Mouse (Mus musculus) testis, postnatal 10 days (tissue): ENCODE data around the gene Amigo1.

ENCODE experiments used
- DNase-seq: peaks from one replicate; pipeline ENCODE4 v3.0.0; 2021; ENCODE audit warnings: low spot score

Amigo1 gene

DNA sequence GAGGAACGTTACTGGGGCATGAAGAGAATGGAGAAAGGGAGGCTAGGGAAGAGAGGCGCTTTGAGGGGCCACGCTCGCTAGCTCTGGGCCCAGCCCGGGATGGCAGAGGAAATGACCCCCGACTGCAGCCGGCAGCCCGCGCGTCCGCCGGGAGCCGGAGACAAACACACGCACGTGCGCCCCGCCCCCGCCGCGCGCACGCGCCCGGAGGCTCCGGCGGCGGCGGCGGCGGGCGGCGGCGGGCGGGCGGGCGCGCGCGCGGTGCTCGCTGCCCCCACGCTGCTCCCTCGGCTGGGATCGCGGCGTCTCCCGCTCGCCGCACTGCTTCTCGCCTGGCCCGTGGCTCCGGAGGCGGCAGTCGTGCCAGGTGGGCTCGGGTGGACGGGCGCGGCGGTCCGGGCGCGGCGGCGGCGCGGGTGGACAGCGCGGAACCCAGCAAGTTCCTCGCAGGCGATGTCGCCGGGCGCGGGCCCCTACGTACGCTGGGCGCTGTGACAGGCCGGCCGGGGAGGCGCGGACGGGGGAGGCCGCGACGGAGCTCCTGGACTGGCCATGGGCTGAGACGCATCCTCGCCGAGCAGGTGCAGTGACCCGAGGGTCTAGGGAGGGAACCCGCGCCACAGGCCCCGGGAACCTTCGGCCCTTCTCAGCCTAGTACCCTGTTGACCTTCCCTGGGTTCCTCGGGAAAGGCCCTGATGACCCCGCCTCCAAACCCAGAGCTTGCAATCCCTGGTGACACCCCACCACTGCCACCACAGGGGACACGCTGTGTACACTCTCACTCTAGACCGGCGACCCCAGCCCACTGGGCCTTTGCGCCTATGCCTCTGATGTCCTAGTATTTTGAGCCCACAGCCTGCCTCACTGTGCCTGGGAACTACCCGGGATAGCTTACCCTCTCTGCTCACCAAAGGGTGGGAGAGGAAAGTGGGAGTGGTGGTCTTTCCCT, at the start of gene Amigo1:
Gene Amigo1, plus strand, starts transcription at position 238 of the 950 bp plus-strand sequence.
- no peak for DNase-seq

DNA sequence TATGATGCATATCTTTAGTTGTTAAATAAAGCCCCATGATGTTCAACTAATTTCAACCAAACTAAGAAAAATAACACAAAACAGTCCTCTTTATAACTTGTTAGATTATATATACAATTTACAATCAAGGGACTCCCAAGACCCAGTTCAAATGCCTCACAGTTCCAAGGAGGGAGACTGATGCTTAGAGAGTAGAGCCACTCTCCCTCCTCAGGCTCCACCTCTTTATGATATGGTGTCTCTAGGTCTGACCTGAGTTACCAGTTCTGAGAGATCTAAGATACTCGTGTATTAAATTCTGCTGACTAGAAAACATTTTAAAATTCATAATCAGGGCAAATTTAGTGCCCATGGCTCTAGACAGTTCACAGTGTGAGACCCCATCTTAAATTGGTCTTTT, 47.0 kb upstream of the Amigo1 start:
- DNase-seq = no peak

DNA sequence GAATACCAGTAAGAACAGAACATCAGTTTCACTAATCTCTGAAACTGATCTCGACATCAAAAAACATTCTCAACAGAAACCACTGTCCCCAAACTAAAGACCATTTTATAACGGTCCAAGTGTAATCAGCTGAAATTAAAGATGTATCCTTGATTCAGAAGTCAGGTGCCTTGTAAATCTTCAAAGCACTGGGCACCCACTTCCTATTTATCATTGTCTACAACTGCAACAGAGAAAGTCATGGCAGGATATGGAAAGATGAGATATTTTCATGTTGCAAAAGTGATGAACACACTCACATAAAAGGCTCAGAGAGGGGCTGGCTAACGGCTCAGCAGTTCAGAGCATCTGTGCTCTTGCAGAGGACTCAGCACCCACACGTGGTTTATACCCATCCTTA, 45.3 kb upstream of the Amigo1 start:
- no peak for DNase-seq

DNA sequence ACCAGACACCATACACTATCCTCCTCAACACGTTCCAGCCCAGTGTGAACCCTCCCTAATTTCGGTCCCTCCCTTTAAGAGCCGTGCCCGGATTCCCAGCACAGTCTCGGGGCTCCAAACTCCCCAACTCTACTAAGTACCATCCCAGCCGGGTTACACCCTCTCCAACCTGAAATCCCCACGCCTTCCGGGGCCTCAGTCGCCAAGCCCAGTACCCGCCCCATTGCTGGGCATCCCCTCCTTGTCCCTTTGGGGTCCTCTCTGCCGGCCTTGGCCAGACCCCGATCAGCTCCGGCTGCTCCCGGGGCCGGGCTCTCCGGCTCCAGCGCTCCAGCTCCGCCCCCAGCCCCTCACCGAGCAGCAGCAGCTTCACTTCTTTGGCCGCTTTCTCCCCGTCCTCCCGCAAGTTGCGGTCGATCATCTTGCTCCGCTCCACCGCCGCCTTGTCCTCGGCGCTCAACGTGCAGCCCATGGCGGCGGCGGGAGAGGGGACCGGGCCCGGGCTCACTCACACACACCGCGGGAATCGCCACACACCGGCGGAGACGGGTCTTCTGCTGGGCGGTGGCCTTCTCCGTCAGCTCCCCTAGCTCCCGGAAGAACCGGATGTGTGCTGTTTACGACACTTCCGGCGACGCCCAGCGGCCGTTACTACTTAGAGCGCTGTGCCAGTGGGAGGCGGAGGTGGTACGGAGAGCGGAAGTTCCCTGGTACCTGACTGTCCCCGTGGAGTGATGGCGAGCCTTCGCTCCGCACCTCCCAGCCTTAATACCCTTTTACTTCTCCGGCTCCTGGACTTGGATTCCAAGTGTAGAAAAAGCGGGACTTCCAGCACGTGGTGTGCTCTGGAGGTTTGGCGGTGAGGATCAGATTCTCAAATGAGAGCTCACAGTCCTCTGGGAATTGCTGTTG, 40.3 kb upstream of the Amigo1 start, which contains the start of gene Gnai3:
Gene Gnai3, minus strand, starts transcription at position 613 of the 912 bp plus-strand sequence.
- peak; percentile 90 for DNase-seq

DNA sequence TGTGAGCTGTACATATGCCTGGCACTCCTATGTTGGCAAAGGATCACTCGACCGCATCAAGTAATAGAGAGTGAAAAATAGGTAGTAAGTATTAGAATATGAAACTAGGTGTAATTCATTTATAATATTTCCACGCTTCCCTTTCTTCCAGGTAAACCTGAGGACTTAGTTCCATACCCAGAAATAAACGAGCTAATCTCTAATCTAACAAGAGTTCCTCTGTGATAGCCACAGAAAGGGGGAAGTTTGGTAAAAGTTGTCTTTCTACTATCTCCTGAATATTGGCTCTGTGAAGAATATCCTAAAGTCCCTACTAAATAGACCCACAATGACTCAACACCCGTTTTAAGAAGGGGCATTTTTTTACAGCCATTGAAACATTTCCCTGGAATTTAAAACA, 39.5 kb upstream of the Amigo1 start:
- DNase-seq = no peak

DNA sequence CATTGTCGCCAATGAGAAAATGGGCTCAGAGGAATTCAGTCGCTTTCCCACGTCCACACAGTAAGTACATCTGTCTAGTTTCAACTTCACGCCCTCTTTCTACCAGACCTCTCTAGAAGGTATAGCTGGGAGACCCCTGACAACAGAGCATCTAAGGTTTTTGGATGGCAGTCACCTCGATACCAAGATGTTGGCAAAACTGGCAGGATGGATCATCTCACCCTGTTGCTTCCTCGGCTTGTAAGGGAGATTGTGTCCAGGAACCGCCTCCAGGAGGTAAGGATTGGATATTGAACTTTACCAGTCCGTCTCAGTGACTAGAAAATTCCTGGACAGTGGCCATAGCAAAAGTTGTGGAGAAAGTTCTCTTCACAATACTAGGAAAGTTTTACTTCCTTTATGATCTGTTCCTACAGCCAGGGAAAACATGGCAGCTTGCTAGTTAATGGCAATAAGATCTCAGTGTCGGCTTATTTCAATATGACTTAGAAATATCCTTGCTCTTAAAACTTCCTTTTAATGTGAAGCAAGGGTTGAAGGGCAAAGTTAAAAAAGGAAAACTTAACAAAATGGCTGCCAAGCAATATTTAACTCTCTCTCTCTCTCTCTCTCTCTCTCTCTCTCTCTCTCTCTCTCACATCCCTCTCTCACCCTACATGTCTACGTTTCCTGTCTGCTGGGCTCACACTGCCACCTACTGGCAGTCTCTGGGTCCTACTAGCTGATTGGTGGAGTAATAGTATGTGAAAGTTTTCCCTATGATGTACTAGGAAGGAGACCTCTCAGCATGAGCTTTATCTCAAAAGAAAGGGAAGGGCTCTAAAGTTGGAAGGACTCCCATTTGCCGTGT, 38.5 kb upstream of the Amigo1 start:
- peak; percentile 93 for DNase-seq

DNA sequence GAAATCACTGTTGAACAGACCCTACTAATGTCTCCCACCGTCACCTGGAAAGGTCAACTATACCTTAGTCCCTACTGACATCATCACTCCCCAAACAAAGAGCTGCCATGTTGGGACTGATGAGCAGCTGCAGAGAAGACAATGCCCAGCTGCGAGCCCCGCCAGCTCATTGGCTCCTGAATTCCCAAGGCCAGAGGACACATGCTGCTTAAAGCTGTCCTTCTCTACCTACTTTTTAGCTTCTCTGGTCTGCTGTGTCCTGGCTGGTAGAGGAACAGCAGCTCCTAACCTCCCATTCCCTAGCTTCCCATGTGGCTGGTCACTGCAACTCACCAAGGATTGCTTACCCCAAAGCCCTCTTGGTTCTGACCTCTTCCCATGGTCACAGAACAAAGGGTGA, 33.8 kb upstream of the Amigo1 start:
- no peak for DNase-seq

DNA sequence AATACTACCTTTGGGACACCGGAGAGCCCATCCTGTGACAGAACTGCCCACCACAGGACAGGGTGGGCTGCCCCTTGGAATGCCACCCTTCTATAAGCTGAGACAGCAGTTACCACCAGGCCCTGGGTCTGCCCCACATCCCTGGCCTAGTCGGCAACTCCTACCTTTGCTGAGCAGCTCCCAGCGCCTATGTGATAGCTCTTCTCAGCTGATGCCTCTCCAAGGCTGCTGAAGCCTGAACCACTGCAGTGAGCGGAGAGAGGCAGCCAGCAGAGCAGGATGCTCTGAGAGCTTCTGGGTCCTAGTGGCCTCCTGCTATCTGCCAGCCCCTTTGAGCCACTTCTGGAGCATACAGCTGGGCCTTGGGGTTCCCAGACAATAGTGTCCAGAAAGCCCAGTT, 31.5 kb upstream of the Amigo1 start, which contains the start of gene Gpr61:
Gene Gpr61, minus strand, starts transcription at position 227 of the 400 bp plus-strand sequence.
- DNase-seq = no peak

DNA sequence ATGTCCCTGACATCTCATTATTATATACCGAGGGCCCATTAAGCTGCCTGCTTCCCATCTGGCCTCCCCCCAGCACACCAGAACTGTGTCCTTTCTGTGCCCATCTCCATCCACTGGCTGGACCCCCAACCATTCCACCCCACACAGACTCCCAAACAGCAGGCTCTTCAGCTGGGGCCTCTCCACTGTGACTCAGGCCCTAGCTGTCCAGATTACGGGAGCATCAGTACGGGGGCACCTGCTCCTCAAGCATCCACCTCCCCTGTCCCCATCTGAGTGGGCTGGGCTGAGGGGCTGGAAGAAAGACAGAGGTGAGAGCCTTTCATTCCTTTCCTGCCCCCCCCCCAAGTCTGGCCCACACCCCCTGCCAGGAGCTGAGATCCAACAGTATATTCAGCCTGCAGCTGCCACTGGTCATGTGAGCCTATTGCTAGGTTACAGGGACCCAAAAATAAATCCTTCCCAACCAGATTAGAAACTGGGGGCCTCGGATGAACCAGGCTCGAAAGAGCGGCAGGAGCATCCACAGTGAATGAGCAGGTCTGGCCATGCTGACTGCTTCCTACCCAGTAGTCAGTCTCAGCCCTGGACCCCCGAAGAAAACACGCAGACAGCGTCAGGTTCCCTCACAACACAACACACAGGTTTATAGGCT, 27.6 kb upstream of the Amigo1 start:
- DNase-seq = no peak

DNA sequence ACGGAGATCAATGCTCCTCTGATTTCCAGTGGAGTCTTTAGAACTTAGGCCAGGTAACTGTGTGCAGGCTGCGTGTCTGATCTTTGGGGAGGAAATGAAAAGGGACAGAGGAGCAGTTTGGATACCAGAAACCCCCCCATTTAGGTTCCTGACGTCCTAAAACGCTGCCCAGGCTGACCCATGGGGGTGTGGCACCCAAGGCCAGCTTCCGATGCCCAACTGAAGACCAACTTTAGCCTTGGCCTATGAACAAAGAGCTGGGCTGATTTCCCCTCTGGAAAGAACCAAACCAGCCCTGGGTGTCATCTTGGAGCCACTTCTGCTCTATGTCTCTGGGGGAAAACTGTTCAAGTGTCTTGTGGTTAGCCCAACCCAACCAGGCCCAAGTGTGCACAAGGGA, 22.0 kb upstream of the Amigo1 start:
- no peak for DNase-seq

DNA sequence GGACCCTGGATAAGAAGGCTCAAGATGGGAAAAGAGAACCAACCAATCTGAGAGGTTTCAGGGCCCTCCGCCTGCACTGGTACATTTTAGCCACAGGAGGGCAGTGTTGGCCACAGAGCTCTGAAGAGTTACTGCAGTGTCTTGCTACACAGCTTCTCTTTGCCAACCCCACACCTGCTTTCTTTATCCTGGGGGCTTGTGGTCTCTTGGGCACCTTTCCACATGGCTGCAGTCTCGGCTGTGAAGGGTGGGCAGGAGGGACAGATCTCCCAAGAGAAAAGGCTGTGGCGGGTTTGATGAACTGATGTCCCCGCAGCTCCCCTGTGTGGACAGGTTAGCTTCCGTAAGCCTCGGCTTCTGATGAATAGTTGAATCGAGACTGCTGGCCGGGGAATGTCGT, 21.3 kb upstream of the Amigo1 start:
- peak; percentile 85 for DNase-seq

DNA sequence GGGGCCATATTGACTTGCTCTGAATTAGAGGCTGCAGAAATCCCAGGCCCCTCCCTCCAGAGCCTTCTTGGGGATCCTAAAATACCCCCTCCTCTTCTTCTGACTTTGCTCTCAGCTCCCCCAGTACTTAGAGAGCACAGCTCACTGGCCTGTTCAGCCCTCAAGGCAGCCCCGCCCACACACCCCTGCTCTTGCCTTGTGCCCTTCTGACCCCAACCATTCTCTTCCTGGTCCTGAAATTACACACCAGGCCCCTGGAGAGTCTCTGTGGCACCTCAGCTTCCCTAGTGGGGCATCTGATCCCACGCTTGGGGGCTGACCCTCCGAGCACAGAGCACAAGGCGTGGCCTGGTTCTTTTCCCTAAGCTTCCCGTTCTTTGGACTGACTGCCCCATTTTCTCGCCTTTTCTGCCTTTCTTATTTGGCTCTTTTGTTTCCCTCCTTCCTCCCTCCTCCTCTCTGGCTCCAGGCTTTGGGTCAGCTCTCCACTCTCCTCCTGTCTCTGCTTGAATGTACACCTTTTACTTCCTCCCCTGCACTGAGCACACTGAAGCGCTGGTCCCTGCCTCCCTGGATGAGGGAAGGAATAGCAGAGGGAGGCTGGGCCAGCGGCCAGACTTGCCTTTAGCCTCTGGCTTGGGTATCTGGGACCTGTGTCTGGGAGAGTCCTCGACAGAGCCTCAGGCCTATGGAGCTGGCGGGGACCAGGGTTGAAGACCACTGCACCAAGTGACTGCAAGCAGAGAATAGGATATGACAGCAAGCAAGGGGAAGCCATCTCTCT, 20.4 kb upstream of the Amigo1 start:
- no peak for DNase-seq

DNA sequence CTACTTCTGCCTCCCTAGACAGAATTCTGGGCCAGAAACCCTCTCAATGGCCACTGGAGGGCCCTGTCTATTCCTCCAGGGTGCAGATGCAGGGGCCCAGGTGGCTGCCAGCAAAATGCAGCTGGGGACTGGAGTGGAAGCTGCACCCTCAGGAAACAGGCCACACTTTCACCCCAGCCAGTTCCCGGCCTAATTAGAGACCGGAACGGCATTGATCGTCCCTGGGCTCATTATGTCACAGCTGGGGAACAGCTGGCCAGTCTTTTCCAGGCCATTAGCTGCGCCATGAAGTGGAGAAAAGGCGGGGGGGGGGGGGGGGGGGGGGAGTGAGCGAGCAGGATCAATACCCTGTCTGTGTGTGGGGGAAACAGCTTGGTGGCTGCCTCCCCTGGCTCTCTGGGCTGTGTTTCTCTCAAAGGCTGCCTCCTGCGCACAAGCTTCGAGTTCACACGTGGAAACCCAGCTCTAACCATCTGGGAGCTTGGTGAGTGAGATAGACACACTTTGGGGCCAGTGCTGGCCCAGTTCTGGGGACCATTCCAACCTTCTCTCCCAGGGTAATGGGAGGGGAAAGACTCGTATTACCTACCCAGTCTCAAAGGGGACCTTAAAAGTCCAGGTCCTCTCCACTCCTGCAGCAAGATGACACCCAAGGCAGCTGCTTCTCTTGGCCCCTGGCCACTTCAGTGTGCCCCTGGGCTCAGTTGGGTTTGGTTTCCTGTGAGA, 19.5 kb upstream of the Amigo1 start:
- peak; percentile 66 for DNase-seq

DNA sequence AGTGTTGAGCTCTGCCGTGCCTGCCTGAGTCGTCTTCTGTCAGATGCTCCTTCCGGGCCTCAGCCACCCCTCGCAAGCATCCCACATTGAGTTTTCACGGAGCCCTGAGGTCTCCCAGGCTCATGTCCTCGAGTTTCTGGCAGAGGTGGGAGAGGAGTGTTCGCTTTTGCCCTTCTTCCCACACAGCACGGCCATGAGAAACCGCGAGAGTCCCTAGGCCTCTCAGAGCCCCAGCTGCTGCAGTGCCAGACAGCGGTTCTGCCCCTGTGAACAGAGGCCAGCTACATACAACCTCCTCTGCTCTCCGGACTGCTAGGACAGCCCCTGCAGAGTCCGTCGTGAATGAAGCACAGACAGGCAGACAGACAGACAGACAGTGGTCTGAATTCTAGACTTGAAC, 18.6 kb upstream of the Amigo1 start:
- no peak for DNase-seq

DNA sequence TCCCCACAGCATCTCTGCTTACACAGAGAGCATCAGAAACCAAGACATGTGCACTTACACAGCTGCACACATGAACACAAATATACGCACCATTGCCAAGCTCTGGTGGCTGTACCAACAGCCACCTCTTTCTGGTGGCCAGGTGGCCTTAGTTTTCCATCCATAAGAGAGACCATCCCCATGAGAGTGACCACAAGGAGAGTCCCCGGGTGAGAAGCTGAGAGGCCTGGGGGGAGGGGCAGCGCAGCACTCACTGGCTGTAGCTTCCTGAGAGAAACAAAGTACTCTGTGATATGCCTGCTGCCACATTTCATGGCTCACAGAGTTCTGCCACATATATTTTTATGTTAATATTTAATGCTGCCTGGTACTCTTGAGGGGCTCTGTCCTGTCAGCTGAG, 16.9 kb upstream of the Amigo1 start:
- no peak for DNase-seq

DNA sequence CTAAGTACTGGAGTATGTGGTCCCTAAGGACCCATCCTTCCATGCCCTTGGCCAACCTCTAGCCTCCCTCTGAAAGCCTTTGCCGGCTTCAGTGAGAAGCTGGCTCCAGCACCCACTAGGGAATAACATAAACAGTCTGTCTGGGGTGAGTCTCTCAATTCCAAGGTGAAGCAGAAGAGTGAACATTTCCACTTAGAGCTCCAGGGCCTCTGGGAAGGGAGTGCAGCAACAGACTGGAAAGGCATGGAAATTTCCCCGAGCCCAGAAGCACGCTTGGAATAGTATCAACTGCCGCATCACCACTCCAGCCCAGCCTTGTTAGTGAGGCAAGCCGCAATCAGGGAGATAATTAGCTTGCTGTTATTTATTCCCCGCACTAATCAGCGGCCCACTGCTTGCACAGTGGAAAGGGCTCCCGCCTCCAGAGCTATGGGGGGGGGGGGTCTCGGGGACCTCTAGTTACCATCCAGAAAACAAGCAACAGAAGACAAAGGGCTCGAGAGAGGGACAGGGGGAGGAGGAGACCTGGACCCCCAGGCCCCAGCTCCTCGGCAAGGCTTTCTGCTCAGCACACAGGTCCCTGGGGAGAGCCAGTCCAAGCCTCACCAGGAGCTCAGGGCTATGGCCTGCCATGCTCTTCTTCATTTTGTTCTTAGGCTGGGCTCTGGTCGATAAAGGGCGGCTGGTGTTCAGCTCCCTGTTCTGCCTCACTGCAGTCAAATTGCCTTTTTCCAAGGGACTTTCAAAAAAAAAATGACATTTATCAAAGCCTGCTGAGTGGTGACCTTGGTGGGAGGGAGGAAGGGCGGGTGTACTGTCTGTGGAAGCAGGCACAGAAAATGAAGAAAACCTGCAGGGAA, 11.2 kb upstream of the Amigo1 start:
- DNase-seq = no peak

DNA sequence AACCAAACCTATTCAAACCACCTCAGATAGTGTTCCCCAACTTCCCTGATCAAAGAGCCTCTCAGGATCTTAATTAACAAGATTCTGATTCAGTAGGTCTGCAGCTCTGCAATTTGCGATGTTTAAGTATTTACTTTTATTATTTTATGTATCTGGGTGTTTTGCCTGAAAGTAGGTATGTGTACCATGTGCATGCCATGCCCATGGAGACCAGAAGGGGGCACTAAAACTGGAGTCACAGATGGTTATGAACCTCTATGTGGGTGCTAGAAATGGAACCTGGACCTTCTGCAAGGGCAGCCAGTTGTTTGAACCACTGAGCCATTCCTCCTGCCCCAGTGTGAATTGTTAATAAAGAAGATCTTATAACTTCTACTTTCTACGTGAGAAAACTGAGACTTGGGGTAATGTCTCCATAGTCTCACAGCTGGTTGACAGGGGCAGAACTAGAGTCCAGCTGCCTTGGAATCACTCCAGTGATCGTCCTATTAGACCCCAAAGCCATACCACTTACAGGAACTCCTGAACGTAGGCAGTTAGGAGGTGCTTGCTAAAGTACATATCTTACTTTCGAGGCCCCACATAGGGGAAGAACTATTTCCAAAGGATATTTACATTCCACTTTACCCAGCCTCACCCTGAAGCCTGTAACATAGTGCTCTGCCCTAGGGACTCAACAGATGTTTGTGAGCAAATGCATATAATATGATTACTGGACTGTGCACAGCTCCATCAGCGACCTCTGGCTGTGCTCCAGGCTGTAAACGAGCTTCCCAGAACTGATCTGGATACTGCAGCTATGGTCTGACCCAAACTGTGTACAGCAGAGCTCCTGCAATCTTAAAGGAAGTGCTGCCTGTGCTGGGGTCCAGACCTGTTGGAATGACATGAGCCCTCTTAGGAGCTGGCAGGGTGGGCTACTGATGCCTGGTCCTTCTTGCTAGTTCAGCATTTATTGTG, 7.1 kb upstream of the Amigo1 start:
- DNase-seq = no peak

DNA sequence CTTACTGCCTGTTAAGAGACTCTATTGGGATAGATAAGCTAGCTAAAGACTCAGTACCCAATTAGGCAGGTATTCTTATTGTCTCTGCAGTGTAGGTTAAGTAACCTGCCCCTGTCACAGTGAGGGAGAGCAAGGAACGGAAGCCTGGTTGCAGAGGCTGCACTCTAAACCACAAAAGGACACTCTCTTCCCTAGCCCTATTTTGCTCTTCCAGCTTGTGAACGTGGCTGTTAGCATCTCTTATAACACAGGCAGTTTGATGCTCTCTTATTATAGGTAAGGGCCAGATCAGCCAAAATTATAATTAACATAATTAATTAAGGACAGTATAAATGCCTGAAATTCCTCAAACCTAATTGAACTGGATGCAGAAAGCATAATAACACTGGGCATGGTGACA, 5.6 kb upstream of the Amigo1 start:
- no peak for DNase-seq
